Mouse (Mus musculus): ENCODE results near the gene Acvr1c. TPM values are rescaled to one million over a fixed set of nuclear protein-coding genes. Genes with fewer than 3 reads are reported as not detected.

The Acvr1c gene
- polyA plus RNA-seq (2014; fragmentation: Nextera tagmentation; extraction: Ambion mirVana), result 2.0 and 3.6 TPM in 2 replicates

GRCm38 (mm10) chr2:58357414-58358131 lies at the start of gene Acvr1c:
TSS of gene Acvr1c (minus strand) at chr2:58357895.
- peak within 1 kb of the TSS; percentile 69 for H3K9ac ChIP-seq (ENCODE audit: low read length)
- peak; percentile 70 for ATAC-seq (ENCODE audit: insufficient number of reproducible peaks, insufficient read depth, low FRiP score, low read depth)
- H3K27ac ChIP-seq (replicated peaks in 1 of 2; ENCODE audit: control insufficient read depth in 1 of 2, insufficient read depth in 1 of 2, low read depth in 2 of 2, low read length in 2 of 2), result no peak within 1 kb of the TSS
- H3K4me1 ChIP-seq (ENCODE audit: control insufficient read depth in 2 of 2, insufficient read depth in 2 of 2, low read length in 2 of 2), result peaks cover 0 to 5% of the 10 kb centered on the region in 2 experiments; a peak in 3 of 4 replicates
- H3K36me3 ChIP-seq (ENCODE audit: control insufficient read depth, insufficient read depth, low read length), result no peaks in the 10 kb centered on the region
- H3K27me3 ChIP-seq (ENCODE audit: control insufficient read depth, insufficient read depth, low read length), result peaks cover 5% of the 10 kb centered on the region; the same call in 1 of the 2 replicates
- 1% methylated on average over 48 of the region's 65 CpGs for WGBS
- H3K4me2 ChIP-seq (ENCODE audit: low read length), result peak within 1 kb of the TSS; percentile 100
- H3K4me3 ChIP-seq (ENCODE audit: control insufficient read depth in 1 of 2, insufficient read depth in 1 of 2, low read depth in 1 of 2, low read length in 2 of 2), result peak within 1 kb of the TSS; percentile 61 to 68
- H3K9me3 ChIP-seq (ENCODE audit: control insufficient read depth, low read length), result no peaks in the 10 kb centered on the region

- H3K4me3 ChIP-seq (ENCODE audit: control insufficient read depth in 1 of 2, insufficient read depth in 1 of 2, low read depth in 1 of 2, low read length in 2 of 2), result no peak overlapping the region
- no peaks in the 10 kb centered on the region for H3K4me1 ChIP-seq (ENCODE audit: control insufficient read depth in 2 of 2, insufficient read depth in 2 of 2, low read length in 2 of 2)
- no peaks in the 10 kb centered on the region for H3K27me3 ChIP-seq (ENCODE audit: control insufficient read depth, insufficient read depth, low read length)
- no peak overlapping the region for H3K27ac ChIP-seq (replicated peaks in 1 of 2; ENCODE audit: control insufficient read depth in 1 of 2, insufficient read depth in 1 of 2, low read depth in 2 of 2, low read length in 2 of 2)
- H3K4me2 ChIP-seq (ENCODE audit: low read length), result no peak overlapping the region
- no peak overlapping the region for H3K9ac ChIP-seq (ENCODE audit: low read length)
- WGBS, result 61% methylated on average over 2 of the region's 2 CpGs
- no peaks in the 10 kb centered on the region for H3K36me3 ChIP-seq (ENCODE audit: control insufficient read depth, insufficient read depth, low read length)
- H3K9me3 ChIP-seq (ENCODE audit: control insufficient read depth, low read length), result 0 out of 2 replicates have a peak, but pooled peaks cover 2% of the 10 kb centered on the region
- no peak for ATAC-seq (ENCODE audit: insufficient number of reproducible peaks, insufficient read depth, low FRiP score, low read depth)
These were observed 45.8 kb upstream of the Acvr1c start for GRCm38 (mm10) chr2:58403481-58403880.

GRCm38 (mm10) chr2:58388601-58389000 lies 30.9 kb upstream of the Acvr1c start:
- ATAC-seq (ENCODE audit: insufficient number of reproducible peaks, insufficient read depth, low FRiP score, low read depth), result no peak

GRCm38 (mm10) chr2:58380020-58380419 lies 22.3 kb upstream of the Acvr1c start:
- ATAC-seq (ENCODE audit: insufficient number of reproducible peaks, insufficient read depth, low FRiP score, low read depth), result no peak
- Histone ChIP-seq H3K27ac (replicated peaks in 1 of 2; ENCODE audit: control insufficient read depth in 1 of 2, insufficient read depth in 1 of 2, low read depth in 2 of 2, low read length in 2 of 2) (no peak overlapping the region), H3K4me3 (ENCODE audit: control insufficient read depth in 1 of 2, insufficient read depth in 1 of 2, low read depth in 1 of 2, low read length in 2 of 2) (no peak overlapping the region), H3K4me2 (ENCODE audit: low read length) (no peak overlapping the region), H3K36me3 (ENCODE audit: control insufficient read depth, insufficient read depth, low read length) (no peaks in the 10 kb centered on the region), H3K9ac (ENCODE audit: low read length) (no peak overlapping the region), H3K27me3 (ENCODE audit: control insufficient read depth, insufficient read depth, low read length) (no peaks in the 10 kb centered on the region), H3K9me3 (ENCODE audit: control insufficient read depth, low read length) (no peaks in the 10 kb centered on the region), H3K4me1 (ENCODE audit: control insufficient read depth in 2 of 2, insufficient read depth in 2 of 2, low read length in 2 of 2) (no peaks in the 10 kb centered on the region)
- WGBS, result 78% methylated on average over 5 of the region's 5 CpGs

More at GRCm38 (mm10) chr2:58388601-58389000, 30.9 kb upstream of the Acvr1c start:
- H3K4me3 ChIP-seq (ENCODE audit: control insufficient read depth in 1 of 2, insufficient read depth in 1 of 2, low read depth in 1 of 2, low read length in 2 of 2), result no peak overlapping the region
- no peaks in the 10 kb centered on the region for H3K9me3 ChIP-seq (ENCODE audit: control insufficient read depth, low read length)
- H3K9ac ChIP-seq (ENCODE audit: low read length), result no peak overlapping the region
- no peaks in the 10 kb centered on the region for H3K27me3 ChIP-seq (ENCODE audit: control insufficient read depth, insufficient read depth, low read length)
- H3K27ac ChIP-seq (replicated peaks in 1 of 2; ENCODE audit: control insufficient read depth in 1 of 2, insufficient read depth in 1 of 2, low read depth in 2 of 2, low read length in 2 of 2), result no peak overlapping the region
- H3K4me2 ChIP-seq (ENCODE audit: low read length), result no peak overlapping the region
- 77% methylated on average over 7 of the region's 7 CpGs for WGBS
- H3K4me1 ChIP-seq (ENCODE audit: control insufficient read depth in 2 of 2, insufficient read depth in 2 of 2, low read length in 2 of 2), result no peaks in the 10 kb centered on the region
- H3K36me3 ChIP-seq (ENCODE audit: control insufficient read depth, insufficient read depth, low read length), result no peaks in the 10 kb centered on the region

GRCm38 (mm10) chr2:58379475-58379874 lies 21.8 kb upstream of the Acvr1c start:
- Histone ChIP-seq H3K4me3 (ENCODE audit: control insufficient read depth in 1 of 2, insufficient read depth in 1 of 2, low read depth in 1 of 2, low read length in 2 of 2) (no peak overlapping the region), H3K4me2 (ENCODE audit: low read length) (no peak overlapping the region), H3K9ac (ENCODE audit: low read length) (no peak overlapping the region), H3K27me3 (ENCODE audit: control insufficient read depth, insufficient read depth, low read length) (no peaks in the 10 kb centered on the region), H3K4me1 (ENCODE audit: control insufficient read depth in 2 of 2, insufficient read depth in 2 of 2, low read length in 2 of 2) (no peaks in the 10 kb centered on the region), H3K9me3 (ENCODE audit: control insufficient read depth, low read length) (no peaks in the 10 kb centered on the region), H3K27ac (replicated peaks in 1 of 2; ENCODE audit: control insufficient read depth in 1 of 2, insufficient read depth in 1 of 2, low read depth in 2 of 2, low read length in 2 of 2) (no peak overlapping the region), H3K36me3 (ENCODE audit: control insufficient read depth, insufficient read depth, low read length) (no peaks in the 10 kb centered on the region)
- WGBS, result 76% methylated on average over 1 of the region's 1 CpGs
- ATAC-seq (ENCODE audit: insufficient number of reproducible peaks, insufficient read depth, low FRiP score, low read depth), result no peak

GRCm38 (mm10) chr2:58377417-58378130 lies 19.9 kb upstream of the Acvr1c start:
- ATAC-seq (ENCODE audit: insufficient number of reproducible peaks, insufficient read depth, low FRiP score, low read depth), result no peak
- Histone ChIP-seq H3K9ac (ENCODE audit: low read length) (no peak overlapping the region), H3K4me3 (ENCODE audit: control insufficient read depth in 1 of 2, insufficient read depth in 1 of 2, low read depth in 1 of 2, low read length in 2 of 2) (no peak overlapping the region), H3K4me1 (ENCODE audit: control insufficient read depth in 2 of 2, insufficient read depth in 2 of 2, low read length in 2 of 2) (no peaks in the 10 kb centered on the region), H3K9me3 (ENCODE audit: control insufficient read depth, low read length) (no peaks in the 10 kb centered on the region), H3K27me3 (ENCODE audit: control insufficient read depth, insufficient read depth, low read length) (no peaks in the 10 kb centered on the region), H3K4me2 (ENCODE audit: low read length) (no peak overlapping the region), H3K36me3 (ENCODE audit: control insufficient read depth, insufficient read depth, low read length) (no peaks in the 10 kb centered on the region), H3K27ac (replicated peaks in 1 of 2; ENCODE audit: control insufficient read depth in 1 of 2, insufficient read depth in 1 of 2, low read depth in 2 of 2, low read length in 2 of 2) (no peak overlapping the region)
- 81% methylated on average over 9 of the region's 9 CpGs for WGBS

GRCm38 (mm10) chr2:58366196-58366595 lies 8.5 kb upstream of the Acvr1c start:
- Histone ChIP-seq H3K4me1 (ENCODE audit: control insufficient read depth in 2 of 2, insufficient read depth in 2 of 2, low read length in 2 of 2) (no peaks in the 10 kb centered on the region), H3K27me3 (ENCODE audit: control insufficient read depth, insufficient read depth, low read length) (no peaks in the 10 kb centered on the region), H3K27ac (replicated peaks in 1 of 2; ENCODE audit: control insufficient read depth in 1 of 2, insufficient read depth in 1 of 2, low read depth in 2 of 2, low read length in 2 of 2) (no peak overlapping the region), H3K4me2 (ENCODE audit: low read length) (no peak overlapping the region), H3K4me3 (ENCODE audit: control insufficient read depth in 1 of 2, insufficient read depth in 1 of 2, low read depth in 1 of 2, low read length in 2 of 2) (no peak overlapping the region), H3K9ac (ENCODE audit: low read length) (no peak overlapping the region), H3K9me3 (ENCODE audit: control insufficient read depth, low read length) (no peaks in the 10 kb centered on the region), H3K36me3 (ENCODE audit: control insufficient read depth, insufficient read depth, low read length) (no peaks in the 10 kb centered on the region)
- ATAC-seq (ENCODE audit: insufficient number of reproducible peaks, insufficient read depth, low FRiP score, low read depth), result no peak
- 75% methylated on average over 3 of the region's 3 CpGs for WGBS

Data from heart, embryonic 14.5 days (tissue).